Mouse (Mus musculus) left cerebral cortex, postnatal 4 days (tissue): ENCODE results near the gene Prkcz. TPM values are rescaled to one million over a fixed set of nuclear protein-coding genes. Genes with fewer than 3 reads are reported as not detected.

ENCODE experiments used
- DNase-seq: peaks from one replicate; pipeline ENCODE4 v3.0.0-alpha.2; 2022
- intact Hi-C: fragments of 180-260 bp; cut with DNase I; formaldehyde crosslinking; loops from one replicate; pipeline ENCODE4 v1.15.1; 2025
- total RNA-seq, 2 experiments: library from RNA; stranded (reverse); gene quantifications; 2 replicates each; pipeline ENCODE4 v1.2.3; 2021

The Prkcz gene
- 100 to 1,000 TPM; 131 to 136 TPM for total RNA-seq

GRCm38 (mm10) chr4:155361303-155361791, at the start of gene Prkcz:
Gene Prkcz (minus strand): TSS chr4:155361361.
- intact Hi-C loops = loop anchor here (1.0 kb wide), 1 partner anchor 15 kb away; no protein-coding TSS in a partner anchor
- DNase-seq = peak; percentile 29

GRCm38 (mm10) chr4:155409058-155409776, 48.1 kb upstream of the Prkcz start, which contains the start of gene Cfap74:
Gene Cfap74 (plus strand): TSS chr4:155409190.
- intact Hi-C loops = no loop called here
- DNase-seq = peak; percentile 90

- intact Hi-C loops = no loop called here
Measured at GRCm38 (mm10) chr4:155408695-155409057, 47.5 kb upstream of the Prkcz start.

GRCm38 (mm10) chr4:155402489-155402888, 41.3 kb upstream of the Prkcz start:
- intact Hi-C loops = no loop called here
- DNase-seq = no peak

More at GRCm38 (mm10) chr4:155408695-155409057, 47.5 kb upstream of the Prkcz start:
- DNase-seq = no peak

- intact Hi-C loops = no loop called here
Measured at GRCm38 (mm10) chr4:155401121-155401520, 40.0 kb upstream of the Prkcz start.

GRCm38 (mm10) chr4:155398222-155398540, 37.0 kb upstream of the Prkcz start:
- DNase-seq = no peak
- intact Hi-C loops = no loop called here

More at GRCm38 (mm10) chr4:155401121-155401520, 40.0 kb upstream of the Prkcz start:
- no peak for DNase-seq

GRCm38 (mm10) chr4:155397511-155398221, 36.5 kb upstream of the Prkcz start, which contains the start of gene Gabrd:
Gene Gabrd (minus strand): TSS chr4:155398112.
- peak; percentile 6 for DNase-seq
- intact Hi-C loops = no loop called here

GRCm38 (mm10) chr4:155396751-155397150, 35.6 kb upstream of the Prkcz start:
- peak; percentile 27 for DNase-seq
- intact Hi-C loops = no loop called here

- intact Hi-C loops = no loop called here
- no peak for DNase-seq
Measured at GRCm38 (mm10) chr4:155395471-155395870, 34.3 kb upstream of the Prkcz start.

- DNase-seq = no peak
- intact Hi-C loops = no loop called here
Measured at GRCm38 (mm10) chr4:155387166-155387565, 26.0 kb upstream of the Prkcz start.

- no peak for DNase-seq
- intact Hi-C loops = no loop called here
Measured at GRCm38 (mm10) chr4:155383326-155383725, 22.2 kb upstream of the Prkcz start.

- DNase-seq = no peak
- intact Hi-C loops = no loop called here
Measured at GRCm38 (mm10) chr4:155382752-155383151, 21.6 kb upstream of the Prkcz start.

GRCm38 (mm10) chr4:155381974-155382373, 20.8 kb upstream of the Prkcz start:
- DNase-seq = no peak
- intact Hi-C loops = no loop called here

- intact Hi-C loops = no loop called here
- peak; percentile 64 for DNase-seq
Measured at GRCm38 (mm10) chr4:155371797-155372735, 10.9 kb upstream of the Prkcz start.

GRCm38 (mm10) chr4:155370737-155371715, 9.9 kb upstream of the Prkcz start:
- peak; percentile 39 for DNase-seq
- intact Hi-C loops = no loop called here

- intact Hi-C loops = no loop called here
- DNase-seq = peak; percentile 80
Measured at GRCm38 (mm10) chr4:155368684-155369083, 7.5 kb upstream of the Prkcz start.

GRCm38 (mm10) chr4:155367739-155368138, 6.6 kb upstream of the Prkcz start:
- intact Hi-C loops = no loop called here

GRCm38 (mm10) chr4:155366784-155367183, 5.6 kb upstream of the Prkcz start:
- no peak for DNase-seq
- intact Hi-C loops = no loop called here

More at GRCm38 (mm10) chr4:155367739-155368138, 6.6 kb upstream of the Prkcz start:
- DNase-seq = no peak

- no peak for DNase-seq
- intact Hi-C loops = no loop called here
Measured at GRCm38 (mm10) chr4:155362443-155362842, 1.3 kb upstream of the Prkcz start.
